Mouse (Mus musculus): ENCODE data around the gene Pccb. TPM values are rescaled to one million over a fixed set of nuclear protein-coding genes. Genes with fewer than 3 reads are reported as not detected.

Pccb gene
- polyA plus RNA-seq, 1 experiment = 69.8 TPM

DNA sequence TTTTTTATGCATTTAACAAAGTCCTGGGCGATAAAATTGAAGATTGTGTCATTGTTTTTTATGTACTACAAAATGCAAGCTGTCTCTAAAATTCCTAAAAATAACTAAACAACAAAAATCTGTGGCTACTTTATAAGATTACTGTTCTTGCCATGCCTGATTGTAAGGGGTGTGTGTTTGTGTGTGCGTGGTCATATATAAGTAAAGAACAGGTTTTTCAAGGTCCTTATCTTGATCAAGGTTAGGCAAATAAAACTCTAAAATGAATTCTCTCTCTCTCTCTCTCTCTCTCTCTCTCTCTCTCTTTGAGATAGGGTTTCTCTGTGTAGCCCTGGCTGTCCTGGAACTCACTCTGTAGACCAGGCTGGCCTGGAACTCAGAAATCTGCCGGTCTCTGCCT is 17.3 kb upstream of the Pccb start:
- DNase-seq (ENCODE audit: extremely low spot score in 1 of 2, low spot score in 1 of 2) = no peak

DNA sequence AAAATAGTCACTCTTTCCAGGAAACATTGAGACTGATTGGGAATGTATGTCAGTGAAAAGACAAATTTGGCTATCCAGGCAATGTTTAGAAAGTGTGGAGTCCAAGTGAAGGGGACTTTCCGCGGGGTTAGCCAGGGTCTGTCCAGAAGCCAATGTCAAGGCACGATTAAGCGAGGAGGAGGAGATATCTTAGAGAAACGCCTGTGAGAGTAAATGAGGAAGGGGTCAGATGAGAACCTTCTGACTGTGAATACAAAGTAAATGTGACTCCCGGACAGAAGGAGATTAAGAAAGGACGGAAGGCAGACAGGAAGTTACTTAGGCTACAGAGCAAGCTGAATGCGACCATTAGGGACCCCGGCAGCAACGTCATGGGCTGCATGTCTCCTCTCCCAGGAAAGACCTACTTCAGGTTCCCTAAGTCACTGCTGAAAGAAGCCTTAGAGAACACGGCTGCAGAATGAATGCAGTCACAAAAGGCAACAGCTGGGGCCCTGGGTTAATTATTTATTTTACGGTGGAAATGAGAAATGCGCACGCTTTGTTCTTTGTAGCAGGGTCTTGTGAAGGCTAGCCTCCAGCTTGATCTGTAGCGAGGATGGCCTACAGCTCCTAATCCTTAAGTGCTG is 11.1 kb upstream of the Pccb start:
- DNase-seq (ENCODE audit: extremely low spot score in 1 of 2, low spot score in 1 of 2) = no peak

DNA sequence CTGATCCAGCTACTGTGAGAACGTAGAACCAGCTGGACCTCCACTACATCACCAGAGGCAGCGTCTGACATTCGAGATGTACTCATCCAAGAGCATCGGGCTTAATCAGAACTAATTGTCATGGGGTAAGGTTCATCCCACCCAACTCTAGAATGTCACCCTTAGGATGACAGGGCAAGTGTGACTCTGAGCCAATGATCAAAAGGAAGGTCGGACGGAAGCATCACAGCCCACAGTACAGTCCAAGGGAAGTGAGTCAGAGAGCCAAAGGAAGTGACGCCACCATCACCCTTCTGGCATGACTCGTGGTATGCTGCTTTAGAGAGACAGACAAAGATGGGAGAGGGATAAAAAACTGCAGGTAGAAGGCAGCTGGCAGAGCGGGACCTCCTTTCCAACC is 7.6 kb upstream of the Pccb start:
- no peak for DNase-seq (ENCODE audit: extremely low spot score in 1 of 2, low spot score in 1 of 2)

DNA sequence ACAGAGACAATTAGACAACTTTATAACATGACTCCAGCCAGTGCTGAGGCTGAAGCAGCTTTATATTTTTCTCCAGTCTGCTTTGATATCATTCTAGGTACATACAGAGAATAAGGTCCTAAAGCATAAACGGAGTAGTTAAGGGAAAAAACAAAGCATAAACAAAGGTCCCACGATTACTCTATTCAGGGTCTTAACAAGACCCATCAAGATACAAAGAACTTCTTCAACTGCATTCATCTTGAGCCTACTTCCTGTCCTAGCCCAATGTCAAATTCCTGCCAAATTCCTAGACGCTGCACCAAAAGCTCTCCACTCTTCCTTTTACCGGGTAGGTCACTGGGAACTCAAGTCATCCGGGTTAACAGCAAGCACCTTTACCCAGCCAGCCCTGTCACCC is 6.8 kb upstream of the Pccb start:
- no peak for DNase-seq (ENCODE audit: extremely low spot score in 1 of 2, low spot score in 1 of 2)

DNA sequence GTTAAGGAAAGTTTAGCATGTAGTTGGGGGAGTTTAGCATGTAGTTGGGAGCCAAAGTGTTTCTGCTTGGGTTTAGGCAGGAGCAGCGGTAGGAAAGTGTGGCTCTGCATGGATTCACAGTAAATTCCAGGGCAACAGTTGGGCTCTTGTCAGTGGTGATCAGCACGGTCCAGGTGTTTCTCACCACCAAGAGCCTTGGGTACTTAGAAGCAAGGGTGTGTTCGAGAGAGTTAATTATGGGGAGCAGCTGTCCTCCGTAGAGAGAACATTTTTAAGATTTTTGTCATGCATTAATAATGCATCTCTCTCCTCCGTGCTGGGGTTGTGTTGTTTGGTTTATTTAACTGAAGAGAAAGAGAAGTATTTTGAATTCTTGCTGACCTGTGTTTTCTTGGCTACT is 3.9 kb upstream of the Pccb start:
- DNase-seq (ENCODE audit: extremely low spot score in 1 of 2, low spot score in 1 of 2) = no peak

DNA sequence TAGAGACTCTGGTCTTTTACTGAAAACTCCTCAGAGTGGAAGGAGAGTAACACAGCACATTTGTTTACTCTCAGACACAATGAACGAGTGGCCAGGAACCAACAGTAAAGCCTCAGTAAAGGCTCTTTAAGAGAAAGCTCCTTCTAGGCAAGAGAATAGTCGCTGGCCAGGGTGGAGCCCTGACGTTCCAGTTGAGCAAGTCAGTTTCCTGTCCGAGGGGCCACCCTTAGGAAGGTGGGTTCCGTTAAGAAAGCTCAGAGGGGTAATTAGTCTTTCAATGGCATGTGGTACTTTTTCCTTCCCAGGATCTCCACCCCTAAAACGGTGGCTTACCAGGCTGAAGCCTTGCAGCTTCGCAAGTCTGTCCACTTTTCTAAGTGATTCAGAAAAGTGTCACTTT is 2.7 kb upstream of the Pccb start:
- DNase-seq (ENCODE audit: extremely low spot score in 1 of 2, low spot score in 1 of 2) = no peak

DNA sequence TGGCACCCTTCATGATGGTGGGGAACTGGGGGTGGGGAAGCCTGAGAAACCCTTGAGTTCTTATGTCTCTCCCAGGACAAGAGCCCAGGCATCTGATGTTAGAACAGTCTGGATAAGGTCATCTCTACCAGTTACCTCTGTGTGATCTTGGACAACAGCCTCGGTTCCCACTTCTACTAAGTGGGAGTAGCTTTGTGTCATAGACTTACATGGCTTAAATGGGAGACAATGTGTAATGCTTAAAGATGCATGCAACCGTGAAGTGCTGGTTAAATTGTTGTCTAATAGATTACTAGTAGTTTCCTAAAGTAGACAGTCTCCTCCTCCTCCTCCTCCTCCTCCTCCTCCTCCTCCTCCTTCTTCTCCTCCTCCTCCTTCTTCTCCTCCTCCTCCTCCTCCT is 2.2 kb upstream of the Pccb start:
- DNase-seq (ENCODE audit: extremely low spot score in 1 of 2, low spot score in 1 of 2) = no peak

DNA sequence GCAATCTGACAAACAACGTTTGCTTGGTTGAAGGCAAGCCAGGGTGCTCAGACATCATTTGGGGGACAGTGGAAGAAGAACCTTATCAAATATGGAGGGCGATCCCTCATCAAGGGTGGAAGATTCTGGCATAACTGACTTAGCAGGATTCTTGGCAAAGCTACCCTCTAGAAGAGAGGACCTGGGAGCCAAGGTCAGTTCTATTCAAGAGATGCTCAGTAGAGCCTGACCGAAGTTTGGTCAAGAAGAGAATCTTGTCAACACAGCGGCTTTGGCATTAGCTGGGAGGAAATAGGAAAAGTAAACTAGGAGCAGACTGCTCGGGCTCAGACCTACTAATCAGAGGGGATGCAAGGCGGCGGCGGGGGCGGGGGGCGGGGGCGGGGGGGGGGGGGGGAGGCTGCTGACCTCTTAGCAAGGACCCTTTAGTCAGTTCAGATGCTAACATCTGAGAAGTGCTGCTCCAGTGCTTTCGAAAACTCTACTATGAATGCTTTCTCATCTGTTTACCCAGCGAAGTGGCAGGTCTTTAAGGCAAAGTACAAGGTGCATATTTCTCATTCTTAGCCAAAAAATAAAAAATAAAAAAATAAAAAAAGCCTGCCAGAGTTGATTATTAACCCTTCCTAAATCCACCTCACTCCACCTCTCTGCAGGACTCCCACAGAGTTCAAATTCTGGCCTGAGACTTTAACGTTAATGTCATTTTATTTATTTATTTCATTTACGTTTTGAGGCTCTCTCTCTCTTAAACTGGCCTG is 1.3 kb upstream of the Pccb start:
- DNase-seq (ENCODE audit: extremely low spot score in 1 of 2, low spot score in 1 of 2) = no peak

DNA sequence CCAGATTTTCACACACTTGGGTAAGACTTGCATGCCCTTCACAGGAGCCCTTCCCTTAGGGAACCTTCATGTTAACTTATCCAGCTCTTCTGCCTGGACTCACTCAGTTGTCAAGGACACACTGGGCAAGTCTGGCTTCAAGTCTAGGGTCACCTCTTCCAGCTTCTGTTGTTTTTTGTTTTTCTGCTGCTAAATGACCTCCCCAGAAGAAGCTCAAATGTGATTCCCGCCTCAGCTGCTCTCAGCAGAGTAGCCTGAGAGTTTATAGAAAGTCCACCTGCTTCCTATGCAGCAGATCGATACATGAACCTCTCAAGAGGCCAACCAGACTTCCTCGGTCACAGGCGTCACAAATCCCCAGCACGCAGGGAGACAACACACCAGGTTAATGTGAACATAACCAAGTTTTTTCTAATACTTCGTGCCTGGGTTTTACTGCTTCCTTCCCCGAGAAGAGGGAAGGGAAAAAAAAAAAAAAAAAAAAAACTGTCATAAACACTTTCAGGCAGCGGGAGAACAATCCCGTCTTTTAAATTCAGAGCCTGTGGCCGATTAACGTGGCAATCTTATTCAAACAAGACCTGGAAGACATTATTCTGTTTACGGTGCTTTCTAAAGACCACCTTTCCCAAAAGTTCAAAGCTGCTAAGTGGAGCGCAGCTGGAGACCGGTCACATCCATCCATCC is 794 bp downstream of the Pccb start:
- DNase-seq (ENCODE audit: extremely low spot score in 1 of 2, low spot score in 1 of 2) = no peak

DNA sequence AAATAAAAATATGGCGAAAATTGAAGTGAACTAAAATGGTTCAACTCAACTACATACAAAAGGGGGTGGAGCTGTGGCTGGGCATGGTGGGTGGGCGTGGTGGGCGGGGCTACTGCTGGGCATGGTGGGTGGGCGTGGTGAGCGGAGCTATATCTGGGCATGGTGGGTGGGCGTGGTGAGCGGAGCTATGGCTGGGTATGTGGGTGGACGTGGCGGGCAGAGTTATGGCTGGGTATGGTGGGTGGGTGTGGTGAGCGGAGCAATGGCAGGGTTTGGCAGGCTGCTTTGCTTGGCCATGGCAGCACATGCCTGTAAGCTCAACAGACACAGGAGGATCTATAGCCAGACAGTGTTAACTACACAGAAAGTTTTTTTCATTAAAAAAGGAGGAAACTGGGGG is 15.9 kb downstream of the Pccb start:
- no peak for DNase-seq (ENCODE audit: extremely low spot score in 1 of 2, low spot score in 1 of 2)

DNA sequence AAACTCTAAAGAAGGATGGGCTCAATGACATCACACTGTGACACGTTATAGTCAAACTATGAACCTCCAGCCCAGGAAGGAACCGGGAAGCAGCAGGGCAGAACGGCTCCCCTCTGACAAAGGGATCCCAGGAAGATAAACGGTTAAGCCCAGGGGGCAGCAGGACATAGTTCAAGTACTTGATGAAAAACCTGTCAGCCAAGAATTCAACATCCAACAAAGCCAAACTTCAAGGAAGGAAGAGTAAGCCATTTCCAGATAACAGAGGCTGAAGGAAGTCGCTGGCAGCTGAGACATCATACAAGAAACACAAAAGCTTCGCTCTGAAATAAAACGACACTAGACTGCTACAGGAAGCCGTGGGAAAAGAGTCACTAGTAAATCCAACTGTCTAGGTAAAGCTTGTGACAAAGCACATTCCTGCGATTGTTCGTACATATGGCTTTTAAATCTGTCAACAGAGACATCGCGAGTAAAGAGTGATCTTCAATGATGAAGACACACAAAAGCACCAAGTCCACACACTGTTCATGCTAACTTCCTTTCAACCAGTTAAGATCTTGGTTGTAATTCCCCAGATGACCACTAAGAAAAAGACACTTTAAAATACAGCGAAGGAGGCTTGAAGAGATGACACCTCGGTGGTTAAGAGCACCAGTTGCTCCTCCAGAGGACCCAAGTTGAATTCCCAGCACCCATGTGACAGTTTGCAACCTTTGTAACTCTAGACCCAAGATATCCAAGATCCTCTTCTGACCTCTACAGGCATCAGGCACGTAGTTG is 16.8 kb downstream of the Pccb start:
- no peak for DNase-seq (ENCODE audit: extremely low spot score in 1 of 2, low spot score in 1 of 2)

DNA sequence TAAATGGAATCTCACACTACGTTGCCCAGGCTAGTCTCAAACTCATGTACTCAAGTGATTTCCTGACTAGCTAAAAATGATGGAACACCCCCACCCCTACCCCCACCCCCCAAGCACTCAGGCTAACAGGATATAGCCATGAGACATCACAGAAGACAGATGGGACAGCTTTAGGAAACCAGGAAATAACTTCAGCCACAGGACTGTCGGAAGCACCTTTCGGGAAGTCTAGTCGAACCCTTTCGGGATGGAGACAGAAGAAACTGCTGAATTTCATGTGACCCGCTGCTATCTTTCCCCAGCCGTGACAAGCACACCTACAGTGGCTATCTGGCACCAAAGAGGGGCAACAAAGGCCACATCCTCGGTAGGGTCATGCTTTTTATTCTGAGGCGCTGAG is 19.4 kb downstream of the Pccb start:
- DNase-seq (ENCODE audit: extremely low spot score in 1 of 2, low spot score in 1 of 2) = no peak

DNA sequence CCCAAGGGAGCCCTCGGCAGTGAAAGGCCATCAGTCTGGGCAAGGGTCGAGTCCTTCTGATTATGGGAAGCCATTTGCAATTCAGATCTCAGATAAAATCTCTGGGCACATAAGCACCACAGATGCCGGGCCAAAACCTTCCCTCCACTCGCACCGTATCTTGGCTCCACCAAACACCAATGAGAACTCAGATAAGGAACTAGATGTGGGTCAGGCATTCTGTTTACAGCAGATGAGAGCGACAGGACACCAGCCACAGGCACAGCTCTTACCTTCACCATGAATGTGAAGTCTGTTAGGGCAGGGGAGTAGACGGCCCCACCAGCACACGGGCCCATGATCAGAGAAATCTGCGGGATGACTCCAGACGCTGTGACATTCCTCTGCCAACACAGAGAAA is 22.3 kb downstream of the Pccb start:
- no peak for DNase-seq (ENCODE audit: extremely low spot score in 1 of 2, low spot score in 1 of 2)

DNA sequence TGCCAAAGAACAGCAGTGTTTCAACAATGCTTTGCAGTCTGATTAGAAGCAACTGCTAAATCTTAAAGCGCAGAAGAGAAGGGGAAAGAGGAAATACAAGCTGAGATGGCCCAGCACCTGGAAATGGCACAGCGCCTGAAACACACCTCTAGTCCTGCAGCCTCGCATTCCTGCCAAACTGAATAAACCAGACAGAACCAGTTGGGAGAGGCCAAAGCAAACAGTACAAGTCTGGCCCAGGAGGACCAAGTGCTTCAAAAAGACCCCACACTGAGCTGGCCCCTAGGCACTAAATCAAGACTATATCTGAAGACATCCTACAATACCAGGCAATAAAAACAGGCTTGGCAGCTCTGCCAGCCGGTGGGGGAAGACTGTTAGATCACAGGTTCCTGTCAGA is 28.8 kb downstream of the Pccb start:
- DNase-seq (ENCODE audit: extremely low spot score in 1 of 2, low spot score in 1 of 2) = no peak

DNA sequence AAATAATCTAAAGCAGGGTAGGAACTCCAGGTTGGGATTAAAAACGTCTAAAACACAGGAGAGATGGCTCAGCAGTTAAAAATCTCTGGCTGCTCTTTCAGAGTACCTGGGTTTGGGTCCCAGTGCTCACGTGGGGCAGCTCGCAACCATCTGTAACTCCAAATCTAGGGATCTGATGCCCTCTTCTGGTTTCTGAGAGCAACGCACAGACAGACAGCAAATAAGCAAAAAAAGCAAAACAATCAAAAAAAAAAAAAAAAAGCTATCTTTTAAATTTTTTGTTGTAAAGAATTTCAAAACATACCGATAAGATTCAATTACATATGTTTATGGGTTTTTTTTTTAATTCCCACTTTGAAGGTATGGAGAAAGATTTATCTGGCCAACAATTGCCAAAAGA is 31.4 kb downstream of the Pccb start:
- no peak for DNase-seq (ENCODE audit: extremely low spot score in 1 of 2, low spot score in 1 of 2)

DNA sequence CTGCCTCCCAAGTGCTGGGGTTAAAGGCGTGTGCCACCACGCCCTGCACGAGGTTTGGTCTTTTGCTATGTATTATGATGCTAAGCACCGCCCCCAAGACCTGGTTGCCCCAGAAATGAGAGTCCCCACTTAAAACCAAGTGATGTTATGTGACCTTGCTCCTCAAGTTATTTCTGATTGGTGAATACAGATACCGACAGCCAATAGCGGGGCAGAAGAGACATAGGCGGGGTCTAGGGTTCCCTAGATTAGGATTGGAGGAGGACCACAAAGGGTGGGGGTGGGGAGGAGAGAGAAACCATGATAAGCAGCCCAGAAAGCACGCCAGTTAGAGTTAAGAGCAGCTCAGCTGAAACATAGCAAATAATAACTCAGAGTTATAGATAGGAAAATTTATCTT is 31.9 kb downstream of the Pccb start:
- DNase-seq (ENCODE audit: extremely low spot score in 1 of 2, low spot score in 1 of 2) = no peak

DNA sequence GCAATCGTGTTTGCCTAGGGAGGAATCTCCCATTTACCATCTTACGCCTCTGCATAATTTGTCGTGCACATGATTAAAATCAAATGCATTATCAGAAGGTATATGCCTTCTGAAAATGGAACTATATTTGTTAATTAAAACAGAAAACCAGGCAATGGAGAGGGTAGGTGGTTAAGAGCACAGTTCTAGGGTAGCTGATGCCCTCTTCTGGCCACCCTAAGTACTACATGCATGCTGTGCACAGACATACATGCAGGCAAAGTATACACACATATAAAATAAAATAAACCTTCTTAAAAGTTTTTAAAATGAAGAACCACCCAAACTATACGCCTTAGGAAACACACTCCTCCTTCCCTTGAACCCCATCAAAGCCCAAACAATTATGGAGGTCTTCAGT is 32.6 kb downstream of the Pccb start:
- DNase-seq (ENCODE audit: extremely low spot score in 1 of 2, low spot score in 1 of 2) = no peak

DNA sequence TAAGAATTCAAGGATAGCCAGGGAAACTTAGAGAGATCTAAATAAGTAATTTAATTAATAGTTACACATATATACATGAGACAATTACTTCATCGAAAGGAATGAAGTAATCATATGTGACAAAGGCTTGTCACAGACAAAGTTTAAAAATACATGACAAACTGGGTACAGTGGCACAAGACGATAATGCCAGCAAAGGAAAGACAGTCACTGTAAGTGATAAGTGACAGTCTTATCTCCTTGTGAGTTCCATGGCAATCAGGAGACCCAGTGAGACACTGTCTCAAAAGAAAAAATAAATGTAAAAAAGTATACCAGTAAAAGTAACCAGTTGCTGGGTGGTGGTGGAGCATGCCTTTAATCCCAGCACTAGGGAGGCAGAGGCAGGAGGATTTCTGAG is 37.6 kb downstream of the Pccb start:
- DNase-seq (ENCODE audit: extremely low spot score in 1 of 2, low spot score in 1 of 2) = no peak

DNA sequence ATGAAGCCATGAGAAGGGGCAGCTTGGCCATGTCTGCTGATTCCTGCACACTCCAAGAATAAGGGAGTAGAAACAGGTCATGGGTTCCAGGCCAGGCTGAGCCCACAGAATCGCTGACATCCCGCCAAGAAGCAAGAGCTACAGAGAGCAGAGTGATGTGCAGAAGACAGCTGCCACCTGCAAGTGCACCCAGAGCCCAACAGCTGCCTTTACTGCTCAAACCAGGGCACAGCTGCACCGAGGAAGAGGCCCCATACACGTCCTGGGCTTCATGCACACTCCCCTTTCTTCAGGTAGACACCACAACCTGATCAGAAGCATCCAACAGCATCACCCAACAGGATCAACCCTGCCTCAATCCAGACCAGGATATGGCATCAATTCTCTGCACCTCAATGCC is 40.8 kb downstream of the Pccb start:
- DNase-seq (ENCODE audit: extremely low spot score in 1 of 2, low spot score in 1 of 2) = no peak

DNA sequence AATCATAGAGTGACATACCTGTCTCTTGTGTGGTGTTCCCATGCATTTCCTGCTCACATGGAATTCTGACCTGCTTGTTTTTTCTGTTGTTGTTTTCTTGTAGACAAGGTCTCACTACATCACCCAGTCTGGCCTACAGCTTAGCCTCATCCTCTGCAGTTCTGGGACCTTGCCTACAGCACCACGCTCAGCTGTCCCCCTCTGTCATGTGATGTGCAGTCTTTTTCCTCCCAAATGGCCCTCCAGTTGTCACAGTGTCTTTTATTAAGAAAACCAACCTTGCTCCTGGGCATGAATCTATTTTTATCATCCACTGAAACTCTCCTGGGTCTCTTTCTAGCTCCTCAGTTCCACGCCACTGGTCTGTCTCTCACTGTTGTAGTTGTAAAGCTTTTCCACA is 42.5 kb downstream of the Pccb start:
- DNase-seq (ENCODE audit: extremely low spot score in 1 of 2, low spot score in 1 of 2) = no peak

DNA sequence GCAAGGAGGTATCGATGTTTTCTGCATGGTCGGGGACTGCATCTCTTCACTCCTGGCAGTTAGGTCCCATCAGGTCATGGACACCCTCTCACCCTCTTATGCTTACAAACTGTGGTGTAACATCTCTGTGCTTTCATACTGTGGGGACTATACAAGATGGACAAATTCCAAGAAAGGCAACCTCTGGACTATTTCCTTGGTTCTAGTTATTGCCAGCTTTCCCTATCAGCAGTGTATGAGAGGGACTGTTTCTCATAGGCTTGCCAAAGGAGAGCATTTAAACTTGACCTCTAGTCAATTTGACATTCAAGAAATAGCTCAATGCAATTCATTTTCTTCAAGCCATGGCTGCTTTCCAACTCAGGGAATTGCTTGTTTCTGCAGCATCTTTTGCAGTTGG is 43.4 kb downstream of the Pccb start:
- DNase-seq (ENCODE audit: extremely low spot score in 1 of 2, low spot score in 1 of 2) = no peak
